Mouse (Mus musculus) cortical plate, adult 2 months (tissue): ENCODE data around the gene Ttll1.

ENCODE experiments used
- CTCF ChIP-seq: fragments of 200-500 bp; IDR thresholded peaks from 2 replicates; pipeline ENCODE4 v1.5.1; 2011; ENCODE audit warnings: mild to moderate bottlenecking, control low read depth, low read length; ENCODE audit not compliant: insufficient read depth; ENCODE audit errors: extremely low read depth
- POLR2A ChIP-seq: fragments of 200-500 bp; IDR thresholded peaks from 2 replicates; pipeline ENCODE4 v1.6.1; 2011; ENCODE audit warnings: mild to moderate bottlenecking, low read length, control low read depth; ENCODE audit not compliant: insufficient read depth; ENCODE audit errors: extremely low read depth

DNA sequence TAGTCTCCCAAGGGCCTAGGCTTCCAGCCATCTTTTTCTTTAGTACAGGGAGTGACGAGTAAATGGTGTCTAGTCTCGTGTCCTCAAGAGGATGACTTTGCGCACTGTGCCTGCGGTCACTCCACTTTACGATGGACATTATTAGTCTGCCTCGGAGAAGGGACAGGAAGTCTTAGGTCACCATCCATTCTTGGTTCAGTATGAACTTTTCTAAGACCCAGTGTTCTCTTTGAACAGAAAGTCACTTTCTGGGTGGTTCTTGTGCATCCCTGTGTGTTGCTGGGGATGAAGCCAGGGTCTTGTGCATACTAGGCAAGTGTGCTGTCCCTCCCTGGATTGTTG is 25.2 kb upstream of the Ttll1 start:
- TF ChIP-seq POLR2A, result no peak
- TF ChIP-seq CTCF, result no peak
